Mouse (Mus musculus): Measurements from ENCODE around the gene Tmem45a2. TPM values are rescaled to one million over a fixed set of nuclear protein-coding genes. Genes with fewer than 3 reads are reported as not detected.

The Tmem45a2 gene
- polyA plus RNA-seq (2017; shearing (Covaris generic)), result not detected

GRCm38 (mm10) chr16:57071132-57071639 is at the start of gene Tmem45a2:
Gene Tmem45a2 (minus strand): TSS chr16:57071372.

Other genes starting within 250 kb of the Tmem45a2 start
- 1.4 TPM for gene Tmem45a, start 185.2 kb downstream of the Tmem45a2 start, polyA plus RNA-seq (2017; shearing (Covaris generic))
- gene Lnp1, start 143.3 kb downstream of the Tmem45a2 start, polyA plus RNA-seq (2017; shearing (Covaris generic)), result not detected
- 38.7 TPM for gene Tomm70a, start 50.3 kb upstream of the Tmem45a2 start, polyA plus RNA-seq (2017; shearing (Covaris generic))
- 14.4 TPM for gene Nit2, start 96.0 kb upstream of the Tmem45a2 start, polyA plus RNA-seq (2017; shearing (Covaris generic))
- 40.7 TPM for gene Tbc1d23, start 160.1 kb upstream of the Tmem45a2 start, polyA plus RNA-seq (2017; shearing (Covaris generic))
- 0.50 TPM for gene Tmem30c, start 221.5 kb upstream of the Tmem45a2 start, polyA plus RNA-seq (2017; shearing (Covaris generic))